In genomic region chr2:181410760-181411473, GRCm38 (mm10) we compare ENCODE assay signal across 9 mouse cellular contexts. TPM values are rescaled to one million over a fixed set of nuclear protein-coding genes. Genes with fewer than 3 reads are reported as not detected.
DNase-seq lines count a peak whose midpoint lies in the region; ATAC-seq and TF ChIP-seq lines count a peak whose summit lies in the region.
"Had no signal": no experiment of that assay in that cellular context is flagged by ENCODE, and none has a peak within 500 bp of the region (broad histone marks: within the 10 kb centered on the region; RNA-seq: fewer than 3 reads in every experiment).

No protein-coding gene starts in this region.

- no peaks in the 10 kb centered on the region for H3K4me1 ChIP-seq in embryonic facial prominence, embryonic 14.5 days (ENCODE audit: control insufficient read depth, insufficient read depth, low read length)
- H3K4me1 ChIP-seq in neural tube, embryonic 13.5 days (replicated peaks): no peaks in the 10 kb centered on the region; the same call in 1 of the 2 replicates
- no peaks in the 10 kb centered on the region for H3K4me1 ChIP-seq in testis, adult 2 months (ENCODE audit: control insufficient read depth, insufficient read depth, low read length)

- no peak overlapping the region for H3K4me3 ChIP-seq in embryonic facial prominence, embryonic 14.5 days (ENCODE audit: low read depth, low read length)
- H3K4me3 ChIP-seq in neural tube, embryonic 13.5 days: no peak overlapping the region
- no peak overlapping the region for H3K4me3 ChIP-seq in testis, adult 2 months (ENCODE audit: control insufficient read depth, low read depth, low read length)
- H3K4me3 ChIP-seq: erythroblast, embryonic 14.5 days had no signal

- peak; percentile 79 for DNase-seq in CD4-positive, CD25-positive, alpha-beta regulatory T cell, adult 2 months (ENCODE audit: low read depth, low spot score)
- DNase-seq in adrenal gland, adult 8-10 months: peak; percentile 51
- peak; percentile 79 for DNase-seq in embryonic facial prominence, embryonic 14.5 days (ENCODE audit: low spot score)
- peak; percentile 79 to 84 for DNase-seq in heart, postnatal 14 days
- DNase-seq in kidney, postnatal 25 days: peak; percentile 83 to 86
- peak; percentile 62 to 73 for DNase-seq in lung, adult 18-20 months

- H3K36me3 ChIP-seq in embryonic facial prominence, embryonic 14.5 days (ENCODE audit: control insufficient read depth, insufficient read depth, low read length): no peaks in the 10 kb centered on the region
- H3K36me3 ChIP-seq in neural tube, embryonic 13.5 days: no peaks in the 10 kb centered on the region
- H3K36me3 ChIP-seq in testis, adult 2 months (ENCODE audit: control insufficient read depth, insufficient read depth, low read length): no peaks in the 10 kb centered on the region

- peak; percentile 75; the same call in 1 of the 2 replicates for ATAC-seq in embryonic facial prominence, embryonic 14.5 days (ENCODE audit: low read depth)
- ATAC-seq in neural tube, embryonic 13.5 days (ENCODE audit: low read depth): peak; percentile 83

- no peak for TF ChIP-seq POLR2A in testis, adult 2 months (IDR thresholded peaks at IDR 0.05; ENCODE audit: control insufficient read depth, low read depth, low read length)

- WGBS in embryonic facial prominence, embryonic 14.5 days: 34% methylated on average over 4 of the region's 4 CpGs
- 39% methylated on average over 4 of the region's 4 CpGs for WGBS in neural tube, embryonic 13.5 days

- H3K27ac ChIP-seq in embryonic facial prominence, embryonic 14.5 days (replicated peaks; ENCODE audit: low read depth, low read length): no peak overlapping the region
- peak overlapping the region; percentile 75 for H3K27ac ChIP-seq in neural tube, embryonic 13.5 days (replicated peaks)
- H3K27ac ChIP-seq in testis, adult 2 months (ENCODE audit: control insufficient read depth, insufficient read depth, low read depth, low read length): no peak overlapping the region

- intact Hi-C loops in heart, postnatal 14 days (cut with DNase I): loop anchor here (1.0 to 5.0 kb wide), 3 partner anchors 46 to 161 kb away; partner anchors contain the start of gene Zbtb46

- TF ChIP-seq CTCF in testis, adult 2 months (IDR thresholded peaks at IDR 0.05; ENCODE audit: control insufficient read depth, insufficient read depth, insufficient replicate concordance, low read depth, low read length): peak; percentile 60; the same call in 1 of the 2 replicates

- H3K9ac ChIP-seq in embryonic facial prominence, embryonic 14.5 days (ENCODE audit: low read depth, low read length): no peak overlapping the region
- peak overlapping the region; percentile 18; the same call in 1 of the 2 replicates for H3K9ac ChIP-seq in neural tube, embryonic 13.5 days

- no peaks in the 10 kb centered on the region for H3K27me3 ChIP-seq in embryonic facial prominence, embryonic 14.5 days (replicated peaks; ENCODE audit: control insufficient read depth, insufficient read depth, low read length)
- no peaks in the 10 kb centered on the region for H3K27me3 ChIP-seq in neural tube, embryonic 13.5 days
- no peaks in the 10 kb centered on the region for H3K27me3 ChIP-seq in testis, adult 2 months (ENCODE audit: control insufficient read depth, insufficient read depth, low read length)

- no peak overlapping the region for H3K4me2 ChIP-seq in embryonic facial prominence, embryonic 14.5 days (ENCODE audit: low read depth, low read length)
- H3K4me2 ChIP-seq in neural tube, embryonic 13.5 days: no peak overlapping the region

- H3K9me3 ChIP-seq in embryonic facial prominence, embryonic 14.5 days (ENCODE audit: control insufficient read depth, low read length): no peaks in the 10 kb centered on the region
- no peaks in the 10 kb centered on the region for H3K9me3 ChIP-seq in neural tube, embryonic 13.5 days

RNA-seq across cellular contexts. Expression of gene Lime1, which starts 31.0 kb away (rescaled TPM):
- total RNA-seq in adrenal gland, adult 8-10 months (2022): 10 to 100 TPM; 17.2 to 37.4 (median 22.9) TPM
- 17.4 and 18.4 TPM in 2 replicates for polyA plus RNA-seq in embryonic facial prominence, embryonic 14.5 days (2014; fragmentation: Nextera tagmentation; extraction: Ambion mirVana)
- total RNA-seq in heart, postnatal 14 days (2021): 1 to 10 TPM; 7.9 to 8.7 TPM
- 41.3 and 41.4 TPM in 2 replicates for polyA plus RNA-seq in neural tube, embryonic 13.5 days (2015; fragmentation: Nextera tagmentation; extraction: Ambion mirVana)
- 13.9 and 14.6 TPM in 2 replicates for polyA plus RNA-seq in testis, adult 2 months (2012; rRNA removed)

RNA-seq across cellular contexts. Expression of gene Arfrp1, which starts 45.7 kb away (rescaled TPM):
- total RNA-seq in adrenal gland, adult 8-10 months (2022): 10 to 100 TPM; 42.4 to 63.8 (median 57.7) TPM
- 43.7 and 48.1 TPM in 2 replicates for polyA plus RNA-seq in embryonic facial prominence, embryonic 14.5 days (2014; fragmentation: Nextera tagmentation; extraction: Ambion mirVana)
- total RNA-seq in heart, postnatal 14 days (2021): 10 to 100 TPM; 43.9 to 44.0 TPM
- polyA plus RNA-seq in neural tube, embryonic 13.5 days (2015; fragmentation: Nextera tagmentation; extraction: Ambion mirVana): 82.6 and 85.9 TPM in 2 replicates
- 35.9 and 43.2 TPM in 2 replicates for polyA plus RNA-seq in testis, adult 2 months (2012; rRNA removed)

RNA-seq across cellular contexts. Expression of gene Zgpat, which starts 46.2 kb away (rescaled TPM):
- 10 to 100 TPM; 49.1 to 76.4 (median 55.7) TPM for total RNA-seq in adrenal gland, adult 8-10 months (2022)
- 30.1 and 36.6 TPM in 2 replicates for polyA plus RNA-seq in embryonic facial prominence, embryonic 14.5 days (2014; fragmentation: Nextera tagmentation; extraction: Ambion mirVana)
- 10 to 100 TPM; 21.0 to 21.4 TPM for total RNA-seq in heart, postnatal 14 days (2021)
- 61.4 and 67.4 TPM in 2 replicates for polyA plus RNA-seq in neural tube, embryonic 13.5 days (2015; fragmentation: Nextera tagmentation; extraction: Ambion mirVana)
- polyA plus RNA-seq in testis, adult 2 months (2012; rRNA removed): 15.8 and 16.1 TPM in 2 replicates

RNA-seq across cellular contexts. Expression of gene Zbtb46, which starts 48.3 kb away (rescaled TPM):
- 10 to 100 TPM; 14.0 to 25.1 (median 17.7) TPM for total RNA-seq in adrenal gland, adult 8-10 months (2022)
- 5.7 and 5.9 TPM in 2 replicates for polyA plus RNA-seq in embryonic facial prominence, embryonic 14.5 days (2014; fragmentation: Nextera tagmentation; extraction: Ambion mirVana)
- total RNA-seq in heart, postnatal 14 days (2021): 10 to 100 TPM; 13.8 to 14.4 TPM
- polyA plus RNA-seq in neural tube, embryonic 13.5 days (2015; fragmentation: Nextera tagmentation; extraction: Ambion mirVana): 21.1 and 22.0 TPM in 2 replicates
- 8.3 and 10.1 TPM in 2 replicates for polyA plus RNA-seq in testis, adult 2 months (2012; rRNA removed)
